Mouse (Mus musculus) testis, adult 2 months (tissue): ENCODE data around the gene Tmx1.

Experiments
- CTCF ChIP-seq: fragments of 200-500 bp; IDR thresholded peaks from 2 replicates; pipeline ENCODE4 v1.5.1; 2012; ENCODE audit warnings: low read depth, mild to moderate bottlenecking, inconsistent platforms, low read length, moderate library complexity; ENCODE audit not compliant: control insufficient read depth, insufficient read depth, insufficient replicate concordance
- POLR2A ChIP-seq: fragments of 200-500 bp; IDR thresholded peaks from 2 replicates; pipeline ENCODE4 v1.6.1; 2012; ENCODE audit warnings: low read depth, mild to moderate bottlenecking, inconsistent platforms, low read length, moderate library complexity; ENCODE audit not compliant: control insufficient read depth

GRCm38 (mm10) chr12:70404327-70404726 is 48.6 kb upstream of the Tmx1 start:
- TF ChIP-seq CTCF (no peak), POLR2A (no peak)
